Mouse (Mus musculus) cerebellum, adult 8-10 months (tissue): Measurements from ENCODE around the gene Ugt1a6a.

Experiments
- DNase-seq: peaks from one replicate; pipeline ENCODE4 v3.0.0; 2022

The Ugt1a6a gene

GRCm38 (mm10) chr1:88254793-88255465 is 120.3 kb downstream of the Ugt1a6a start:
- no peak for DNase-seq

- no peak for DNase-seq
Measured at GRCm38 (mm10) chr1:88255466-88255857, 120.9 kb downstream of the Ugt1a6a start.

- DNase-seq = no peak
Measured at GRCm38 (mm10) chr1:88255989-88256754, 121.6 kb downstream of the Ugt1a6a start.

- no peak for DNase-seq
Measured at GRCm38 (mm10) chr1:88256886-88257663, 122.5 kb downstream of the Ugt1a6a start.

- no peak for DNase-seq
Measured at GRCm38 (mm10) chr1:88257681-88258080, 123.1 kb downstream of the Ugt1a6a start.

- DNase-seq = no peak
Measured at GRCm38 (mm10) chr1:88258361-88258760, 123.8 kb downstream of the Ugt1a6a start.

GRCm38 (mm10) chr1:88258881-88259642 is 124.5 kb downstream of the Ugt1a6a start:
- DNase-seq = no peak

GRCm38 (mm10) chr1:88259643-88260024 is 125.0 kb downstream of the Ugt1a6a start:
- no peak for DNase-seq

- no peak for DNase-seq
Measured at GRCm38 (mm10) chr1:88260114-88260513, 125.5 kb downstream of the Ugt1a6a start.

GRCm38 (mm10) chr1:88260604-88261377 is 126.2 kb downstream of the Ugt1a6a start:
- no peak for DNase-seq

GRCm38 (mm10) chr1:88261706-88262105 is 127.1 kb downstream of the Ugt1a6a start:
- no peak for DNase-seq

GRCm38 (mm10) chr1:88262255-88262654 is 127.6 kb downstream of the Ugt1a6a start:
- DNase-seq = no peak

- DNase-seq = no peak
Measured at GRCm38 (mm10) chr1:88262961-88263360, 128.4 kb downstream of the Ugt1a6a start.

- no peak for DNase-seq
Measured at GRCm38 (mm10) chr1:88263778-88264177, 129.2 kb downstream of the Ugt1a6a start.

- no peak for DNase-seq
Measured at GRCm38 (mm10) chr1:88264237-88264868, 129.7 kb downstream of the Ugt1a6a start.

- no peak for DNase-seq
Measured at GRCm38 (mm10) chr1:88264869-88265240, 130.2 kb downstream of the Ugt1a6a start.

- DNase-seq = no peak
Measured at GRCm38 (mm10) chr1:88266123-88266522, 131.5 kb downstream of the Ugt1a6a start.

GRCm38 (mm10) chr1:88267489-88267888 is 132.9 kb downstream of the Ugt1a6a start:
- DNase-seq = no peak

GRCm38 (mm10) chr1:88268070-88268469 is 133.5 kb downstream of the Ugt1a6a start:
- no peak for DNase-seq
